Mouse (Mus musculus) forebrain, embryonic 14.5 days (tissue): Measurements from ENCODE around the gene Zfp618. TPM values are rescaled to one million over a fixed set of nuclear protein-coding genes. Genes with fewer than 3 reads are reported as not detected.

Experiments used
- ATAC-seq: fragments of 200-750 bp; cut with Nextera tagmentation; 2 replicates; pipeline ENCODE4 v1.8.0; 2017; ENCODE audit warnings: mild to moderate bottlenecking, moderate library complexity
- DNase-seq: peaks from one replicate; pipeline ENCODE4 v3.0.0-alpha.2; 2015; ENCODE audit warnings: low spot score
- H3K27ac ChIP-seq: fragments of 300-500 bp; sonication (generic); 2 replicates; pipeline ENCODE4 v1.5.1; 2014; ENCODE audit warnings: low read depth, mild to moderate bottlenecking, control low read depth, low read length, moderate library complexity
- H3K27me3 ChIP-seq: fragments of 300-500 bp; sonication (generic); replicated peaks from 2 replicates; pipeline ENCODE4 v1.6.1; 2014; ENCODE audit warnings: low read length, control low read depth, mixed read lengths; ENCODE audit not compliant: control insufficient read depth, insufficient read depth
- H3K36me3 ChIP-seq: fragments of 300-500 bp; sonication (generic); 2 replicates; pipeline ENCODE4 v1.6.1; 2014; ENCODE audit warnings: low read length, control low read depth; ENCODE audit not compliant: control insufficient read depth, insufficient read depth
- H3K4me1 ChIP-seq: fragments of 300-500 bp; sonication (generic); 2 replicates; pipeline ENCODE4 v1.6.1; 2014; ENCODE audit warnings: antibody characterized with exemption, low read length, control low read depth; ENCODE audit not compliant: control insufficient read depth, insufficient read depth
- H3K4me2 ChIP-seq: fragments of 300-500 bp; sonication (generic); 2 replicates; pipeline ENCODE4 v1.6.1; 2014; ENCODE audit warnings: mild to moderate bottlenecking, control low read depth, low read length
- H3K4me3 ChIP-seq: fragments of 300-500 bp; sonication (generic); 2 replicates; pipeline ENCODE4 v1.5.1; 2014; ENCODE audit warnings: low read depth, low read length, control low read depth
- H3K9ac ChIP-seq: fragments of 300-500 bp; sonication (generic); 2 replicates; pipeline ENCODE4 v1.6.1; 2014; ENCODE audit warnings: mild to moderate bottlenecking, low read length, control low read depth, moderate library complexity
- H3K9me3 ChIP-seq: fragments of 300-500 bp; sonication (generic); replicated peaks from 2 replicates; pipeline ENCODE4 v1.6.1; 2016; ENCODE audit warnings: low read length, control low read depth, mixed read lengths; ENCODE audit not compliant: control insufficient read depth
- WGBS: fragments of 180-500 bp; shearing (Covaris S2); extraction: QIAGEN DNeasy Blood & Tissue Kit; methylation state at CpG from one replicate; pipeline ENCODE4 v1.1.7; 2014; 5-methylcytosine and 5-hydroxymethylcytosine counted together
- polyA plus RNA-seq: library from polyadenylated mRNA; unstranded; fragments of >200 nt; fragmentation: Nextera tagmentation; extraction: Ambion mirVana; gene quantifications from 2 replicates; pipeline ENCODE4 v1.2.1, GENCODE M21; 2014

The Zfp618 gene
- polyA plus RNA-seq, 1 experiment from 2014 or later, result 14.9 TPM

- ATAC-seq (no peak), DNase-seq (no peak)
- H3K27ac ChIP-seq, result no peak overlapping the region
- H3K9me3 ChIP-seq, result no peaks in the 10 kb centered on the region
- no peaks in the 10 kb centered on the region for H3K27me3 ChIP-seq
- 96% methylated on average over 4 of the region's 4 CpGs for WGBS
- H3K9ac ChIP-seq, result no peak overlapping the region
- H3K36me3 ChIP-seq, result 0 out of 2 replicates have a peak, but pooled peaks cover 4% of the 10 kb centered on the region
- H3K4me2 ChIP-seq, result no peak overlapping the region
- no peak overlapping the region for H3K4me3 ChIP-seq
- H3K4me1 ChIP-seq, result peaks cover 5% of the 10 kb centered on the region; the same call in 1 of the 2 replicates
Observed at GRCm38 (mm10) chr4:63058686-63059085, 93.3 kb downstream of the Zfp618 start.

- Histone ChIP-seq H3K27me3 (no peaks in the 10 kb centered on the region), H3K36me3 (0 out of 2 replicates have a peak, but pooled peaks cover 4% of the 10 kb centered on the region), H3K27ac (no peak overlapping the region), H3K9me3 (no peaks in the 10 kb centered on the region), H3K4me3 (no peak overlapping the region), H3K9ac (no peak overlapping the region), H3K4me1 (peaks cover 5% of the 10 kb centered on the region; the same call in 1 of the 2 replicates), H3K4me2 (no peak overlapping the region)
- WGBS, result 73% methylated on average over 6 of the region's 6 CpGs
- no peak for ATAC-seq
- no peak for DNase-seq
Observed at GRCm38 (mm10) chr4:63060358-63060757, 95.0 kb downstream of the Zfp618 start.

GRCm38 (mm10) chr4:63061411-63061810 lies 96.0 kb downstream of the Zfp618 start:
- H3K36me3 ChIP-seq, result 0 out of 2 replicates have a peak, but pooled peaks cover 4% of the 10 kb centered on the region
- 97% methylated on average over 6 of the region's 6 CpGs for WGBS
- peaks cover 4% of the 10 kb centered on the region; the same call in 1 of the 2 replicates for H3K4me1 ChIP-seq
- no peak overlapping the region for H3K9ac ChIP-seq
- H3K4me3 ChIP-seq, result no peak overlapping the region
- H3K27me3 ChIP-seq, result no peaks in the 10 kb centered on the region
- no peak overlapping the region for H3K4me2 ChIP-seq
- no peaks in the 10 kb centered on the region for H3K9me3 ChIP-seq
- H3K27ac ChIP-seq, result no peak overlapping the region
- DNase-seq, result no peak
- no peak for ATAC-seq

- Histone ChIP-seq H3K36me3 (0 out of 2 replicates have a peak, but pooled peaks cover 4% of the 10 kb centered on the region), H3K9me3 (no peaks in the 10 kb centered on the region), H3K27ac (no peak overlapping the region), H3K4me2 (no peak overlapping the region), H3K27me3 (no peaks in the 10 kb centered on the region), H3K4me3 (no peak overlapping the region), H3K4me1 (no peaks in the 10 kb centered on the region; the same call in 1 of the 2 replicates), H3K9ac (no peak overlapping the region)
- ATAC-seq (no peak), DNase-seq (no peak)
- 96% methylated on average over 4 of the region's 4 CpGs for WGBS
Observed at GRCm38 (mm10) chr4:63063360-63063759, 98.0 kb downstream of the Zfp618 start.

- no peak for DNase-seq
- H3K27ac ChIP-seq, result no peak overlapping the region
- 0 out of 2 replicates have a peak, but pooled peaks cover 4% of the 10 kb centered on the region for H3K36me3 ChIP-seq
- no peak overlapping the region for H3K4me3 ChIP-seq
- no peaks in the 10 kb centered on the region for H3K27me3 ChIP-seq
- H3K9me3 ChIP-seq, result no peaks in the 10 kb centered on the region
- no peaks in the 10 kb centered on the region; the same call in 1 of the 2 replicates for H3K4me1 ChIP-seq
- no peak overlapping the region for H3K4me2 ChIP-seq
- no peak overlapping the region for H3K9ac ChIP-seq
- WGBS, result 91% methylated on average over 9 of the region's 9 CpGs
- no peak for ATAC-seq
Observed at GRCm38 (mm10) chr4:63064911-63065310, 99.5 kb downstream of the Zfp618 start.

- no peaks in the 10 kb centered on the region for H3K9me3 ChIP-seq
- no peak overlapping the region for H3K4me3 ChIP-seq
- ATAC-seq (no peak), DNase-seq (no peak)
- H3K4me1 ChIP-seq, result no peaks in the 10 kb centered on the region
- WGBS, result 91% methylated on average over 4 of the region's 4 CpGs
- no peak overlapping the region for H3K9ac ChIP-seq
- H3K4me2 ChIP-seq, result no peak overlapping the region
- 0 out of 2 replicates have a peak, but pooled peaks cover 4% of the 10 kb centered on the region for H3K36me3 ChIP-seq
- no peaks in the 10 kb centered on the region for H3K27me3 ChIP-seq
- no peak overlapping the region for H3K27ac ChIP-seq
Observed at GRCm38 (mm10) chr4:63066796-63067195, 101.4 kb downstream of the Zfp618 start.

- H3K27me3 ChIP-seq, result no peaks in the 10 kb centered on the region
- no peak for ATAC-seq
Observed at GRCm38 (mm10) chr4:63067822-63068221, 102.4 kb downstream of the Zfp618 start.

GRCm38 (mm10) chr4:63068499-63069175 lies 103.3 kb downstream of the Zfp618 start:
- H3K27ac ChIP-seq, result no peak overlapping the region
- H3K4me2 ChIP-seq, result no peak overlapping the region
- H3K9ac ChIP-seq, result no peak overlapping the region
- H3K4me1 ChIP-seq, result no peaks in the 10 kb centered on the region
- DNase-seq (no peak), ATAC-seq (no peak)
- no peaks in the 10 kb centered on the region for H3K27me3 ChIP-seq
- no peaks in the 10 kb centered on the region for H3K36me3 ChIP-seq
- WGBS, result 92% methylated on average over 12 of the region's 12 CpGs
- H3K9me3 ChIP-seq, result no peaks in the 10 kb centered on the region
- no peak overlapping the region for H3K4me3 ChIP-seq

More at GRCm38 (mm10) chr4:63067822-63068221, 102.4 kb downstream of the Zfp618 start:
- H3K4me3 ChIP-seq, result no peak overlapping the region
- 84% methylated on average over 6 of the region's 6 CpGs for WGBS
- no peak overlapping the region for H3K4me2 ChIP-seq
- H3K9ac ChIP-seq, result no peak overlapping the region
- no peak for DNase-seq
- H3K9me3 ChIP-seq, result no peaks in the 10 kb centered on the region
- H3K4me1 ChIP-seq, result no peaks in the 10 kb centered on the region
- H3K27ac ChIP-seq, result no peak overlapping the region
- H3K36me3 ChIP-seq, result 0 out of 2 replicates have a peak, but pooled peaks cover 4% of the 10 kb centered on the region
